Mouse (Mus musculus) lung, adult 2 months (tissue): ENCODE measurements around the gene Foxo1. TPM values are rescaled to one million over a fixed set of nuclear protein-coding genes. Genes with fewer than 3 reads are reported as not detected.
A peak's percentile ranks its signal among the peaks of the same experiment; 100 is the strongest.

Experiments used
- DNase-seq: peaks from one replicate; pipeline ENCODE4 v3.0.0; 2022
- H3K4me1 ChIP-seq: fragments of 200-500 bp; 2 replicates; pipeline ENCODE4 v1.6.1; 2011; ENCODE audit warnings: low read length; ENCODE audit not compliant: control insufficient read depth, insufficient read depth
- H3K4me3 ChIP-seq: fragments of 200-500 bp; replicated peaks from 2 replicates; pipeline ENCODE3; 2011; ENCODE audit warnings: low read depth, mild to moderate bottlenecking, control low read depth, low read length; ENCODE audit errors: extremely low read depth
- CTCF ChIP-seq: fragments of 200-500 bp; IDR thresholded peaks from 2 replicates; pipeline ENCODE4 v1.5.1; 2011; ENCODE audit warnings: mild to moderate bottlenecking, low read length, control low read depth; ENCODE audit not compliant: insufficient read depth
- POLR2A ChIP-seq: fragments of 200-500 bp; IDR thresholded peaks from 2 replicates; pipeline ENCODE4 v1.6.1; 2011; ENCODE audit warnings: low read depth, mild to moderate bottlenecking, control low read depth, low read length, borderline replicate concordance; ENCODE audit errors: extremely low read depth
- WGBS: fragments of 180-500 bp; shearing (Covaris S2); methylation state at CpG from one replicate; pipeline ENCODE4 v1.1.7; 2018; 5-methylcytosine and 5-hydroxymethylcytosine counted together
- polyA plus RNA-seq: library from polyadenylated mRNA; depleted of rRNA; stranded (reverse); fragments of >200 nt; gene quantifications from 2 replicates; pipeline ENCODE4 v1.2.3, GENCODE M21; 2012; rRNA removed

The Foxo1 gene
- polyA plus RNA-seq, 1 experiment, result 16.9 TPM

DNA sequence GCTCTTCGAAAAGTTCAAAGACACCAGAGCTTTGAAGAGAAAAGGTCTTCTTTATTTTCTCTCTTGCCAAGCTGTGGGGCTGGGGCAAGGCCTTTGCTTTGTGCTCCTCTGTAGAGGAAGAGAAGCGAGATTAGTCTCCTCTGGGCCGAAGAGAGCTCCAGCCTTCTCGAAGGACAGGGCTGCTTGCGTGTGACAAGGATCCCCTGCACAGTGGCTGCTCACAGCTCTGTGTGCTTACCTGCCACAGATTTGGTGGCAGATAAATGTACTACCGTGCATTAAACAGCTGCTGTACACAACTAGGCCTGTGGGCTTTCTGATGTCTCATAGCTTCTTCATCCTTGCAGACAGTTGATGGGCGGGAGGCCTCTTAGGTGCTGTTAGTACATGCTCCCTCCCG, 129.8 kb downstream of the Foxo1 start:
- no peak for TF ChIP-seq CTCF
- no peak for TF ChIP-seq POLR2A
- no peak for DNase-seq
- WGBS, result 85% methylated on average over 8 of the region's 8 CpGs
- peaks cover 10% of the 10 kb centered on the region for H3K4me1 ChIP-seq
- H3K4me3 ChIP-seq, result no peak overlapping the region

DNA sequence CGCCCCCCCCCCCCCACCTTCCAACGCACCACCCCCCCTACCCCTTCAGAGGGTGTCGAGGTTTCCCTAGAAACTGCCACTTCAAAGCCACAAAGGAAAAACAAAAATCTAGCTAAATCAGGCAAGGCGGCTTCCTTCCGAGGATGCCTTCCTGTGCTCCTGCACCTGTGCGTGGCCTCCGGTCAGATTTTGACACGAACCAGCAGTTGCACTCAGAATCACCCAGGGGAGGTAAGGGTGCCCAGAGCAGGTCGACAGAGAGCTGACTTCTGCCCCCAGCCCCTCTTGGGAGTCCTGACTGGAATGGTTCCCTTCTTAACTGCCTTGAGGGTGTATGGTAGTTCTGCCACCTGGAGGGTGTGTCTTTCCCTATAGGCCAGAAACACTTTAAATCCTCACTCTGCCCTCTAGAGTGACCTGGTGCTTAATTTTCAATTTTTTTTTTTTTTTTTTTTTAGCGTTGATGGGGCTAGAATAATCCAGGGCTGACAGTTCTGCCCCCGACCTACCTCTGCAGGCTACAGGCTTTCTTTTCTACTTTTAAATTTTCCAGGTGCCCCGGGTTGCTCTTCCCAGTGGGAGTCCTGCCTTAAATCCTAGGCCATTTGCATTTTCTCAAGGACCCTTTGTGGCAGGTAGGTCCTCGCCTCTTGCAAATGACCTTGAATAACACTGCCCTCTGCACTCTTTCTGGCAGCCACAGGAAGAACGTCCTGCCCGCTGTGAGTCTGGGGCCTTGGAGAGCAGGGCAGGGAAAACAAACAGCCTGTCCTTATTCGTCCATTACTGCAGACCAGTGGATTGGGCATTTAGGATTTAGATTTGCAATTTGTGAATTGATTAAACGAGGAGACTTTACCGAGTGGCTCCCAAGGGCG, 132.4 kb downstream of the Foxo1 start:
- 29% methylated on average over 19 of the region's 19 CpGs for WGBS
- TF ChIP-seq POLR2A, result no peak
- no peak for TF ChIP-seq CTCF
- DNase-seq, result no peak
- H3K4me3 ChIP-seq, result no peak overlapping the region
- peaks cover 5% of the 10 kb centered on the region for H3K4me1 ChIP-seq

DNA sequence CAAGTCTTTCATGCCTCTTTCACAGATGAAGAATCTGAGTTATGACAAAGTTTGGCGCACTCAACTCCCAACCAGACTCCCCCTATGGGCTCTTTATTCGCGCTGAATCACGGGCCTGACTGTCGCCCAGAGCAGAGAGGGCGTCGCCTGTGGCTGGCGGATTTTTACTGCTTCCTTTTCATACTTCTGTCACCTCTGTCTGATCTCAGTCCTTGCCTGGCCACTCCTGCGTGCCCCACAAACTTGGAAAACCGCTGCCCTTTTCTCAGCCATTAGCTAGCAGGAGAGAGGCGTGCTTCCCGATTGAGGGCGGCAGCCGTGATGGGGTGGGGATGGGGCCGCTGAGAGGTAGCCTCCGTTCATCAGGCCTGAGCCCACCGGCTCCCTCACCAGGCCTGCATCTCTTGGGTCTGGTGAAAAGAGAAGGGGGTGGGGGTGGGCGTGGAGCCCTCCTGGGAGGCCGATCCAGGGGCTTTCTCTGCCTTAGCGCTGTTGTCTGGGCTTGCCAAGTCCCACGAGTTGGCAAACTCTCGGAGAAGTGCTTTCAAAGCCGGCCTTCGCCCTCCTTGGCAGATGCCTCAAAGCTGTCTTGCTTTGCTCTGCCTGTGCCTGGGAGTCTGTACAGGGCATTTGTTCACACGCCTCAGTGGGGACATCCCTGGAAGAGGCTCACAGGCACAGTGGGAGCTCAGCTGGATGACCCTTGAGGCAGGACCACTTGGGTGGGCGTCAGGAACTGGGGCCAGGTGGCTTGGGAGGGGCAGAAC, 133.2 kb downstream of the Foxo1 start:
- WGBS, result 1% methylated on average over 26 of the region's 26 CpGs
- peaks cover 5% of the 10 kb centered on the region for H3K4me1 ChIP-seq
- H3K4me3 ChIP-seq, result peak overlapping the region; percentile 11
- peak; percentile 54 for DNase-seq
- TF ChIP-seq POLR2A, result no peak
- TF ChIP-seq CTCF, result no peak

Other genes with a start within 250 kb of the Foxo1 start
- 9.1 and 11.2 TPM in 2 replicates for gene Maml3, start 163.3 kb upstream of the Foxo1 start, polyA plus RNA-seq